Mouse (Mus musculus): ENCODE measurements around the gene Gm20388. TPM values are rescaled to one million over a fixed set of nuclear protein-coding genes. Genes with fewer than 3 reads are reported as not detected.

Gene Gm20388
- polyA plus RNA-seq, 1 experiment from 2014 or later = not detected

GRCm38 (mm10) chr8:122074442-122074841 lies 2163.8 kb downstream of the Gm20388 start:
- H3K4me3 ChIP-seq (replicated peaks) = no peak overlapping the region
- H3K4me1 ChIP-seq (replicated peaks) = no peaks in the 10 kb centered on the region
- no peak for ATAC-seq (ENCODE audit: low read depth)
- no peaks in the 10 kb centered on the region for H3K9me3 ChIP-seq (replicated peaks)
- peaks cover 23% of the 10 kb centered on the region for H3K27me3 ChIP-seq
- H3K27ac ChIP-seq = no peak overlapping the region
- H3K4me2 ChIP-seq = no peak overlapping the region
- DNase-seq = no peak
- no peaks in the 10 kb centered on the region for H3K36me3 ChIP-seq
- H3K9ac ChIP-seq = no peak overlapping the region
- WGBS (ENCODE audit: insufficient replicate concordance) = 63% methylated on average over 9 of the region's 9 CpGs

DNA sequence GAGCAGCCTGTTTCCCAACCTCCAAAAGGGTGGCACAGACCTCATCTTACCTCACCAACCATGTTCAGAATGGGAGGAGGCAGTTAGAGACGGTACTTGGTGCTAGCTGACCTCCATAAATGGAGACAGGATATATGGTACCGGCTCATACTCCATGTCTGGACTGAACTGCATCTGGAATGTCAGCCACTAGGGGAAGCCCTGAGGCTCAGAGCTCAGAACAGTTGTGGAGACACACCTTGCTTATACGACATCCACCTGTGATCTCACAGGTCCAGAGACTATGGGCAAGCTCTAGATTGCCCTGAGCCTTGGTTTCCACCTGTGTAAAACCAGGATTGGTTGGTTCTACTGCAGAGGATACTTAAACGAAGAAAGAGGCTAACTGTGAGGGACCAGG lies 2164.3 kb downstream of the Gm20388 start:
- peaks cover 23% of the 10 kb centered on the region for H3K27me3 ChIP-seq
- H3K4me3 ChIP-seq (replicated peaks) = no peak overlapping the region
- no peak overlapping the region for H3K4me2 ChIP-seq
- no peak for ATAC-seq (ENCODE audit: low read depth)
- no peaks in the 10 kb centered on the region for H3K4me1 ChIP-seq (replicated peaks)
- DNase-seq = no peak
- no peak overlapping the region for H3K9ac ChIP-seq
- H3K36me3 ChIP-seq = no peaks in the 10 kb centered on the region
- WGBS (ENCODE audit: insufficient replicate concordance) = 43% methylated on average over 4 of the region's 4 CpGs
- H3K27ac ChIP-seq = no peak overlapping the region
- H3K9me3 ChIP-seq (replicated peaks) = no peaks in the 10 kb centered on the region

DNA sequence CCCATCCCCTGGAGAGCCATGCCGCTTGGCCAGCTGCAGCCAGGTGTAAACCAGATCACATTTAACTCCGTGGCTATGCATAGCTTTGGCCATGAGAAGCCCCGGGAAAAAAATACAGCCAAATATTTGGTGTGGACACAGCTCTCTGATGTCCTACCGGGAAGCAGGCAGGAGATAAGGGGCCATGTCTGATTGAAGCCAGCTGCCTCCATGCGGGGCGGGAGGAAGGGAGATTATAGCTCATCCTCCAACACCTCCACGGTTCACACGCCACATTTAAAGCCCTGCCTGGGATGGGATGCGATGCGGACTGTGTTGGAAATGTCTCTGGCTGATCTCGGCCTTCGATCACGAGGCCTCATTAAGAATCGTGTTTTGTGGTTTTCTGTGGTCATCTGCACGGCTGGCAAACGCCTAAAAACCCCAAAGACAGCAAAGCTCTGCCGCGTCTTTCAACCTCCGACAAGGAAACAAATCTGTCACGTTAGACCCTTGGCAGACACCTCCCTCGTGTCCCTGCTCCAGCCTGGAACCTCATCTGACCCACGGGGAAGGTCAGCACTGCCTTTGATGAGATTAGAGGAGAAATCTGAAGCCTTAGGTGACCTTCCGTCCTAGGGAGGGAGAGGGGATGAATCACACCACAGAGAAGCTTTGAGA lies 2165.7 kb downstream of the Gm20388 start:
- H3K4me2 ChIP-seq = no peak overlapping the region
- H3K9ac ChIP-seq = no peak overlapping the region
- no peaks in the 10 kb centered on the region for H3K4me1 ChIP-seq (replicated peaks)
- DNase-seq = no peak
- no peak overlapping the region for H3K4me3 ChIP-seq (replicated peaks)
- no peak overlapping the region for H3K27ac ChIP-seq
- H3K9me3 ChIP-seq (replicated peaks) = no peaks in the 10 kb centered on the region
- H3K36me3 ChIP-seq = no peaks in the 10 kb centered on the region
- peaks cover 26% of the 10 kb centered on the region for H3K27me3 ChIP-seq
- no peak for ATAC-seq (ENCODE audit: low read depth)
- 31% methylated on average over 23 of the region's 23 CpGs for WGBS (ENCODE audit: insufficient replicate concordance)

DNA sequence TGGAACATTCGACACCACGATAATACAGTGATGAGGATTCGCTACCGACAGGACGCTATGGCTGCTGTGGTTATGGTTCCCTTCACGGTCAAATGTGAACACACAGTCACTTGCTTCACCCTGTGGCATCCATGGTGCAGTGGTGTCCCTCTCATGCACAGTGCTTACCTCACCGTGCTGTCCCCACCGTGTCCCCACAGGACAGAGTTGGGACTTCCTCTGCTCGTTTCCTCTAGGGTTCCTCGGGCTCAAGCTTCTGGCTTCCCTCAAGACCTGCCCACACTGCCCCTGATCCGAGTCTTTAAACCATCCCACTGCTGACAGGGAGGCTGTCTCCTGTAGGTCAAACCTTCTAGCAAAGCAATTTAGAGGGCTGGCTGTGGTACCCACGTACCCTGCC lies 2167.7 kb downstream of the Gm20388 start:
- no peaks in the 10 kb centered on the region for H3K4me1 ChIP-seq (replicated peaks)
- no peak for ATAC-seq (ENCODE audit: low read depth)

DNA sequence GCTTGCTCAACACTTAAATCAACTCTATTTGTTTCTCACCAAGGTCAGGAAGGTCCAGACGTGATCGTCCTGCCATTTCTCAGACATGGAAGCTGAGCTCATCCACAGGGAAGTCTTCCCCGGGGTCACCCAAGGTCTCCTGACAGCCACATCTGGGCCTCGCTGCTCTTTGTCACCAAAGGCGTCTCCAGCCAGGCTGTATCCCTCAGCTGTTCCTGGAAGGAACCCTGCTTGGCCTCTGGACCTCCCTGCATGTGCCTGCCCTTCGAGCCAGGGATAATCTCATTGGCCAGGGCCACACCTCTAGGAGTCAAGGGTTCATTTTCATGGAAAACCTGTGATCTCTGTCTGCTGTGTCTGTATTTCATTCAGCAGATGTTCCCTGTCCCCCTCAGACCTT lies 2168.5 kb downstream of the Gm20388 start:
- no peak overlapping the region for H3K4me3 ChIP-seq (replicated peaks)
- WGBS (ENCODE audit: insufficient replicate concordance) = 40% methylated on average over 6 of the region's 6 CpGs
- H3K27ac ChIP-seq = no peak overlapping the region
- DNase-seq = no peak
- no peak overlapping the region for H3K4me2 ChIP-seq
- peaks cover 26% of the 10 kb centered on the region for H3K27me3 ChIP-seq
- H3K9ac ChIP-seq = no peak overlapping the region
- no peaks in the 10 kb centered on the region for H3K36me3 ChIP-seq
- H3K9me3 ChIP-seq (replicated peaks) = no peaks in the 10 kb centered on the region
- no peaks in the 10 kb centered on the region for H3K4me1 ChIP-seq (replicated peaks)
- ATAC-seq (ENCODE audit: low read depth) = no peak

More for the DNA sequence above, 2167.7 kb downstream of the Gm20388 start:
- H3K9me3 ChIP-seq (replicated peaks) = no peaks in the 10 kb centered on the region
- no peak overlapping the region for H3K9ac ChIP-seq
- H3K4me3 ChIP-seq (replicated peaks) = no peak overlapping the region
- H3K27me3 ChIP-seq = peaks cover 26% of the 10 kb centered on the region
- no peak overlapping the region for H3K4me2 ChIP-seq
- H3K27ac ChIP-seq = no peak overlapping the region
- 48% methylated on average over 12 of the region's 12 CpGs for WGBS (ENCODE audit: insufficient replicate concordance)
- H3K36me3 ChIP-seq = no peaks in the 10 kb centered on the region
- no peak for DNase-seq

GRCm38 (mm10) chr8:122080347-122080746 lies 2169.7 kb downstream of the Gm20388 start:
- Histone ChIP-seq H3K27me3 (peaks cover 22% of the 10 kb centered on the region), H3K4me2 (no peak overlapping the region), H3K9me3 (replicated peaks) (no peaks in the 10 kb centered on the region), H3K27ac (no peak overlapping the region), H3K4me1 (replicated peaks) (no peaks in the 10 kb centered on the region), H3K36me3 (no peaks in the 10 kb centered on the region), H3K9ac (no peak overlapping the region), H3K4me3 (replicated peaks) (no peak overlapping the region)
- no peak for ATAC-seq (ENCODE audit: low read depth)
- WGBS (ENCODE audit: insufficient replicate concordance) = 29% methylated on average over 5 of the region's 5 CpGs
- no peak for DNase-seq

GRCm38 (mm10) chr8:122083401-122083800 lies 2172.8 kb downstream of the Gm20388 start:
- Histone ChIP-seq H3K4me3 (replicated peaks) (no peak overlapping the region), H3K27me3 (0 out of 2 replicates have a peak, but pooled peaks cover 3% of the 10 kb centered on the region), H3K4me1 (replicated peaks) (no peaks in the 10 kb centered on the region), H3K9me3 (replicated peaks) (no peaks in the 10 kb centered on the region), H3K4me2 (no peak overlapping the region), H3K27ac (no peak overlapping the region), H3K36me3 (no peaks in the 10 kb centered on the region), H3K9ac (no peak overlapping the region)
- 56% methylated on average over 6 of the region's 6 CpGs for WGBS (ENCODE audit: insufficient replicate concordance)
- DNase-seq = no peak
- ATAC-seq (ENCODE audit: low read depth) = no peak

DNA sequence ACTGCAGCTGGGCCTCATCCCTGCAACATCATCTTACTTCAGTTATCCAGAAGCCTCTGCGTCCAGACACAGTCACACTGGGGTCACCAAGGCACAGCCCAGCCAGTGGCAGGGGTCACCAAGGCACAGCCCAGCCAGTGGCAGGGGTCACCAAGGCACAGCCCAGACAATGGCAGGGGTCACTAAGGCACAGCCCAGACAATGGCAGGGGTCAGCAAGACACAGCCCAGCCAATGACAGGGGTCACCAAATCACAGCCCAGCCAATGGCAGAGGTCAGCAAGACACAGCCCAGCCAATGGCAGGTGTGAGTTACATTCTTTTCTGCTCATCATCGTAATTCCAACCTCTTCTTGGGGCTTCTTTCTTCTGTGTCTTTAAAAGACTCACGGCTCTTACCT lies 2173.5 kb downstream of the Gm20388 start:
- no peak overlapping the region for H3K9ac ChIP-seq
- H3K4me3 ChIP-seq (replicated peaks) = no peak overlapping the region
- H3K4me1 ChIP-seq (replicated peaks) = no peaks in the 10 kb centered on the region
- H3K4me2 ChIP-seq = no peak overlapping the region
- no peaks in the 10 kb centered on the region for H3K36me3 ChIP-seq
- no peaks in the 10 kb centered on the region for H3K9me3 ChIP-seq (replicated peaks)
- no peak for DNase-seq
- no peak overlapping the region for H3K27ac ChIP-seq
- 0 out of 2 replicates have a peak, but pooled peaks cover 3% of the 10 kb centered on the region for H3K27me3 ChIP-seq
- no peak for ATAC-seq (ENCODE audit: low read depth)
- 60% methylated on average over 3 of the region's 3 CpGs for WGBS (ENCODE audit: insufficient replicate concordance)

- Histone ChIP-seq H3K27ac (no peak overlapping the region), H3K4me3 (replicated peaks) (no peak overlapping the region), H3K36me3 (no peaks in the 10 kb centered on the region), H3K4me1 (replicated peaks) (no peaks in the 10 kb centered on the region), H3K27me3 (0 out of 2 replicates have a peak, but pooled peaks cover 3% of the 10 kb centered on the region), H3K4me2 (no peak overlapping the region), H3K9me3 (replicated peaks) (no peaks in the 10 kb centered on the region), H3K9ac (no peak overlapping the region)
- 58% methylated on average over 15 of the region's 15 CpGs for WGBS (ENCODE audit: insufficient replicate concordance)
- no peak for ATAC-seq (ENCODE audit: low read depth)
- no peak for DNase-seq
Observed at GRCm38 (mm10) chr8:122084726-122085410, 2174.2 kb downstream of the Gm20388 start.

DNA sequence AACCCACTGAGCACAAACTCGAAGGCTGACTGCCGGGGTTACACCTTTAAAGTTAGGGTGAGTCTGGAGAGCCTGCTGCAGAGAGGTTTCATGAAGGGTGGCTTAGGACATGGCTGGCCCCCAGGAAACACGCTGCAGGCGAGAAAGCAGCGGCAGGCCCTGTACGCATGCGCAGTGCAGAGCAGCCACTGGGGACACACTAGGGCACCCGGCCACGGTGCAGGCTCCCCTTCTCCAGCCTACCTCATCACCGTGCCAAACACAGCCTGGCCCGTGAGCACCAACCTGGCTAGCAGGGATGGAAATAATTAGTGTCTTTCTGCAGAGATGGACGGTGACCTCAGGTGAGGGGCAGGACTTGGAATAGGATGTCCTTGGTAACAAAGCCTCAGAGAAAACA lies 2175.4 kb downstream of the Gm20388 start:
- no peaks in the 10 kb centered on the region for H3K9me3 ChIP-seq (replicated peaks)

DNA sequence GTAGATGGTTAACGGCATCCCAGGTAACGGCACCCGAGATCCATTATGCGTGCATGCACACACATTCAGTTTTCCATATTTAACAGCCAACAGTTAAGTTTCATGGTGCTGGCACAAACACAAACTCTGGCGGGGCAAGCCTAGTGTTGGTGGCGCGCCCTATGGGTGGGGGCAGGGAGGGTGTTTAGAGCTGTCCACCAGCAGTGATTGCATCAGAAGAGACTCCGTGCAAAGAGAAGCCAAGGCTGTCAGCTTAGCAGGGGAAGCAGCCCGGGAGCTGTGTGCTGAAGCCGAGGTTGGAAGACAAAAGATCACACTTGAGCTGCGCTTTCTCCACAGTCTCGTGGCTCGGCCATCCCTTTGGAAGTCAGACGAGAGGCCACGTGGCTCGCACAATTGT lies 2178.0 kb downstream of the Gm20388 start:
- DNase-seq (no peak), ATAC-seq (ENCODE audit: low read depth) (no peak)
- no peak overlapping the region for H3K9ac ChIP-seq
- H3K4me1 ChIP-seq (replicated peaks) = no peaks in the 10 kb centered on the region
- no peaks in the 10 kb centered on the region for H3K36me3 ChIP-seq
- H3K4me2 ChIP-seq = no peak overlapping the region
- 74% methylated on average over 16 of the region's 16 CpGs for WGBS (ENCODE audit: insufficient replicate concordance)
- no peak overlapping the region for H3K27ac ChIP-seq
- H3K9me3 ChIP-seq (replicated peaks) = no peaks in the 10 kb centered on the region
- H3K4me3 ChIP-seq (replicated peaks) = no peak overlapping the region
- H3K27me3 ChIP-seq = no peaks in the 10 kb centered on the region

More for the DNA sequence above, 2175.4 kb downstream of the Gm20388 start:
- no peaks in the 10 kb centered on the region for H3K27me3 ChIP-seq
- no peak overlapping the region for H3K9ac ChIP-seq
- H3K4me1 ChIP-seq (replicated peaks) = no peaks in the 10 kb centered on the region
- ATAC-seq (ENCODE audit: low read depth) (no peak), DNase-seq (no peak)
- no peak overlapping the region for H3K27ac ChIP-seq
- H3K4me2 ChIP-seq = no peak overlapping the region
- H3K36me3 ChIP-seq = no peaks in the 10 kb centered on the region
- H3K4me3 ChIP-seq (replicated peaks) = no peak overlapping the region
- WGBS (ENCODE audit: insufficient replicate concordance) = 70% methylated on average over 12 of the region's 12 CpGs

Measured in liver, embryonic 13.5 days (tissue).